Mouse (Mus musculus): ENCODE measurements around the gene Cpne5. TPM values are rescaled to one million over a fixed set of nuclear protein-coding genes. Genes with fewer than 3 reads are reported as not detected.
"Not testable (repeated sequence)": the region's sequence is repeated elsewhere in the genome, so short reads cannot be mapped to it uniquely, and the experiment has no call there.

Cpne5 gene
- total RNA-seq, 4 experiments from 2014 or later, result not detected

GRCm38 (mm10) chr17:29257001-29257511 lies 19.1 kb upstream of the Cpne5 start:
- DNase-seq (ENCODE audit: low spot score in 2 of 2), result no peak

GRCm38 (mm10) chr17:29256507-29256906 lies 18.5 kb upstream of the Cpne5 start:
- no peak for DNase-seq (ENCODE audit: low spot score in 2 of 2)

GRCm38 (mm10) chr17:29254784-29255183 lies 16.8 kb upstream of the Cpne5 start:
- DNase-seq (ENCODE audit: low spot score in 2 of 2), result not testable (repeated sequence)

GRCm38 (mm10) chr17:29253684-29254083 lies 15.7 kb upstream of the Cpne5 start:
- DNase-seq (ENCODE audit: low spot score in 2 of 2), result no peak

- DNase-seq (ENCODE audit: low spot score in 2 of 2), result no peak
Observed at GRCm38 (mm10) chr17:29253236-29253635, 15.3 kb upstream of the Cpne5 start.

- no peak for DNase-seq (ENCODE audit: low spot score in 2 of 2)
Observed at GRCm38 (mm10) chr17:29251608-29252390, 13.8 kb upstream of the Cpne5 start.

GRCm38 (mm10) chr17:29251006-29251405 lies 13.0 kb upstream of the Cpne5 start:
- not testable (repeated sequence) for DNase-seq (ENCODE audit: low spot score in 2 of 2)

GRCm38 (mm10) chr17:29249512-29249911 lies 11.5 kb upstream of the Cpne5 start:
- DNase-seq (ENCODE audit: low spot score in 2 of 2), result no peak

- no peak for DNase-seq (ENCODE audit: low spot score in 2 of 2)
Observed at GRCm38 (mm10) chr17:29247881-29248280, 9.9 kb upstream of the Cpne5 start.

GRCm38 (mm10) chr17:29246602-29247001 lies 8.6 kb upstream of the Cpne5 start:
- DNase-seq (ENCODE audit: low spot score in 2 of 2), result no peak

GRCm38 (mm10) chr17:29245725-29246124 lies 7.8 kb upstream of the Cpne5 start:
- no peak for DNase-seq (ENCODE audit: low spot score in 2 of 2)

GRCm38 (mm10) chr17:29244912-29245311 lies 6.9 kb upstream of the Cpne5 start:
- no peak for DNase-seq (ENCODE audit: low spot score in 2 of 2)

- no peak for DNase-seq (ENCODE audit: low spot score in 2 of 2)
Observed at GRCm38 (mm10) chr17:29238421-29238945, 516 bp upstream of the Cpne5 start.

GRCm38 (mm10) chr17:29237267-29237771 lies 648 bp downstream of the Cpne5 start:
- DNase-seq (ENCODE audit: low spot score in 2 of 2), result no peak

- no peak for DNase-seq (ENCODE audit: low spot score in 2 of 2)
Observed at GRCm38 (mm10) chr17:29236111-29236510, 1.9 kb downstream of the Cpne5 start.

- DNase-seq (ENCODE audit: low spot score in 2 of 2), result no peak
Observed at GRCm38 (mm10) chr17:29231109-29231508, 6.9 kb downstream of the Cpne5 start.

- DNase-seq (ENCODE audit: low spot score in 2 of 2), result no peak
Observed at GRCm38 (mm10) chr17:29220631-29221030, 17.3 kb downstream of the Cpne5 start.

GRCm38 (mm10) chr17:29218017-29218416 lies 19.9 kb downstream of the Cpne5 start:
- DNase-seq (ENCODE audit: low spot score in 2 of 2), result no peak

- no peak for DNase-seq (ENCODE audit: low spot score in 2 of 2)
Observed at GRCm38 (mm10) chr17:29216078-29216477, 21.9 kb downstream of the Cpne5 start.

GRCm38 (mm10) chr17:29214655-29215054 lies 23.3 kb downstream of the Cpne5 start:
- DNase-seq (ENCODE audit: low spot score in 2 of 2), result no peak

GRCm38 (mm10) chr17:29214193-29214456 lies 23.8 kb downstream of the Cpne5 start:
- DNase-seq (ENCODE audit: low spot score in 2 of 2), result no peak

GRCm38 (mm10) chr17:29213381-29214192 lies 24.4 kb downstream of the Cpne5 start:
- no peak for DNase-seq (ENCODE audit: low spot score in 2 of 2)
